Mouse (Mus musculus) cerebellum, adult 11-12 months (tissue): ENCODE results near the gene Mylpf.

Source experiments
- DNase-seq: peaks from one replicate; pipeline ENCODE4 v3.0.0; 2022

Gene Mylpf

GRCm38 (mm10) chr7:127260309-127261111 is 51.8 kb downstream of the Mylpf start, which contains the start of gene Dctpp1:
Dctpp1 (minus strand) TSS chr7:127260709.
- DNase-seq: peak; percentile 98

- DNase-seq: no peak
Observed at GRCm38 (mm10) chr7:127262218-127262961, 53.7 kb downstream of the Mylpf start.

- DNase-seq: no peak
Observed at GRCm38 (mm10) chr7:127263526-127263925, 54.8 kb downstream of the Mylpf start.
